Mouse (Mus musculus): ENCODE results near the gene Enpp3.
"Not testable (repeated sequence)": the region's sequence is repeated elsewhere in the genome, so short reads cannot be mapped to it uniquely, and the experiment has no call there.

The Enpp3 gene

GRCm38 (mm10) chr10:24823265-24823664 lies 19.4 kb downstream of the Enpp3 start:
- no peak for DNase-seq (ENCODE audit: low spot score in 2 of 2)

- DNase-seq (ENCODE audit: low spot score in 2 of 2): no peak
Observed at GRCm38 (mm10) chr10:24822842-24823241, 19.8 kb downstream of the Enpp3 start.

GRCm38 (mm10) chr10:24821990-24822676 lies 20.5 kb downstream of the Enpp3 start:
- DNase-seq (ENCODE audit: low spot score in 2 of 2): no peak

- no peak for DNase-seq (ENCODE audit: low spot score in 2 of 2)
Observed at GRCm38 (mm10) chr10:24819526-24819925, 23.1 kb downstream of the Enpp3 start.

- peak; percentile 29 to 41 for DNase-seq (ENCODE audit: low spot score in 2 of 2)
Observed at GRCm38 (mm10) chr10:24810639-24811038, 32.0 kb downstream of the Enpp3 start.

- no peak for DNase-seq (ENCODE audit: low spot score in 2 of 2)
Observed at GRCm38 (mm10) chr10:24806756-24807155, 35.9 kb downstream of the Enpp3 start.

- no peak for DNase-seq (ENCODE audit: low spot score in 2 of 2)
Observed at GRCm38 (mm10) chr10:24805876-24806275, 36.7 kb downstream of the Enpp3 start.

GRCm38 (mm10) chr10:24805173-24805572 lies 37.5 kb downstream of the Enpp3 start:
- no peak for DNase-seq (ENCODE audit: low spot score in 2 of 2)

- DNase-seq (ENCODE audit: low spot score in 2 of 2): not testable (repeated sequence)
Observed at GRCm38 (mm10) chr10:24802742-24803244, 39.8 kb downstream of the Enpp3 start.

- DNase-seq (ENCODE audit: low spot score in 2 of 2): no peak
Observed at GRCm38 (mm10) chr10:24801796-24802195, 40.8 kb downstream of the Enpp3 start.

GRCm38 (mm10) chr10:24797246-24797645 lies 45.4 kb downstream of the Enpp3 start:
- DNase-seq (ENCODE audit: low spot score in 2 of 2): peak in 1 of 2 experiments; percentile 42

- DNase-seq (ENCODE audit: low spot score in 2 of 2): no peak
Observed at GRCm38 (mm10) chr10:24792756-24793155, 49.9 kb downstream of the Enpp3 start.

GRCm38 (mm10) chr10:24789747-24790545 lies 52.7 kb downstream of the Enpp3 start:
- DNase-seq (ENCODE audit: low spot score in 2 of 2): no peak

GRCm38 (mm10) chr10:24785345-24785744 lies 57.3 kb downstream of the Enpp3 start:
- DNase-seq (ENCODE audit: low spot score in 2 of 2): no peak

- DNase-seq (ENCODE audit: low spot score in 2 of 2): no peak
Observed at GRCm38 (mm10) chr10:24784624-24785276, 57.9 kb downstream of the Enpp3 start.

GRCm38 (mm10) chr10:24783946-24784345 lies 58.7 kb downstream of the Enpp3 start:
- no peak for DNase-seq (ENCODE audit: low spot score in 2 of 2)

GRCm38 (mm10) chr10:24778643-24779020 lies 64.0 kb downstream of the Enpp3 start:
- DNase-seq (ENCODE audit: low spot score in 2 of 2): peak in 1 of 2 experiments; percentile 8

- DNase-seq (ENCODE audit: low spot score in 2 of 2): peak; percentile 41 to 66
Observed at GRCm38 (mm10) chr10:24777916-24778642, 64.5 kb downstream of the Enpp3 start.

- no peak for DNase-seq (ENCODE audit: low spot score in 2 of 2)
Observed at GRCm38 (mm10) chr10:24769496-24769895, 73.1 kb downstream of the Enpp3 start.

GRCm38 (mm10) chr10:24767695-24768094 lies 74.9 kb downstream of the Enpp3 start:
- DNase-seq (ENCODE audit: low spot score in 2 of 2): no peak

- no peak for DNase-seq (ENCODE audit: low spot score in 2 of 2)
Observed at GRCm38 (mm10) chr10:24766061-24766460, 76.6 kb downstream of the Enpp3 start.
